13 mouse cellular contexts compared by ENCODE assay signal in the genomic region with DNA sequence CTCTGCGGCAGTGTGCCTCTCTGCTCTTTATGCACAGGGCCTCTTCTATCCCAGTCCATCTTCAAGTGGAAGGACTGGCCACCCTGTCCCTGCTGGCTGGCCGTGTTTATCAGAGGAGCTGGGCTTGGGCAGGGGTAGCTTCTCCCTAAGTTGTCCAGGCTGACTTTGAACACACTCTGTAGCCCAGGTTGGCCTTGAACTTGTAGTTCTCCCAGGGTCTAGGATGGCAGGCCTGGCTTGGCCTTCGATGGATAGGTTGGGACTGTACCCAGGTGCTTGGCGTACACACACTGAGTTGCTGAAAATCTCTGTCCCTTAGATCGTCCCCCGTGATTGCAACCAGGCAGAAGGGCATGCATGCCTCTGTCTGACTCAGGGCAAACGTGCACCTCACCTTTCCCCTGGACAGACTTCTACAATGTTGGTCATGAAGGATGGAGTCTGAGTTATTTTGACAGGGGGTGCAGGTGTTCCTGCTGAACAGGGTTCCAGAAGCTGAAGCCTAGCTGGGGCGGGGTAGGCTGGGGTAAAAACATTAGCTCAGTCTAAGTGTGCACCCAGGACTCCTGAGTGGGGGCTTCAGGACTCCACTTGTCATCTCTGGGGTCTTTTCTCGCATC. TPM values are rescaled to one million over a fixed set of nuclear protein-coding genes. Genes with fewer than 3 reads are reported as not detected.
DNase-seq lines count a peak whose midpoint lies in the region; ATAC-seq and TF ChIP-seq lines count a peak whose summit lies in the region.
"Had no signal": no experiment of that assay in that cellular context is flagged by ENCODE, and none has a peak within 500 bp of the region (broad histone marks: within the 10 kb centered on the region; RNA-seq: fewer than 3 reads in every experiment).

No protein-coding gene starts in this region.

- H3K9ac ChIP-seq in lung, embryonic 15.5 days, result no peak overlapping the region
- H3K9ac ChIP-seq in embryonic facial prominence, embryonic 15.5 days, result no peak overlapping the region
- no peak overlapping the region for H3K9ac ChIP-seq in liver, embryonic 14.5 days (replicated peaks)

- H3K27me3 ChIP-seq in lung, embryonic 15.5 days, result no peaks in the 10 kb centered on the region
- no peaks in the 10 kb centered on the region for H3K27me3 ChIP-seq in embryonic facial prominence, embryonic 15.5 days
- no peaks in the 10 kb centered on the region for H3K27me3 ChIP-seq in liver, embryonic 14.5 days (ENCODE audit: control insufficient read depth, insufficient read depth, low read length)

- ATAC-seq in lung, embryonic 15.5 days (ENCODE audit: borderline replicate concordance, extremely low read depth, low FRiP score, low TSS enrichment), result no peak
- no peak for ATAC-seq in embryonic facial prominence, embryonic 15.5 days (ENCODE audit: insufficient number of reproducible peaks, low FRiP score, low TSS enrichment, low read depth)
- no peak for ATAC-seq in liver, embryonic 14.5 days (ENCODE audit: insufficient read depth)
- ATAC-seq: CD4-positive, CD25-positive, alpha-beta regulatory T cell, adult 4 months had no signal

- no peak for TF ChIP-seq CTCF in liver, embryonic 14.5 days (IDR thresholded peaks at IDR 0.05; ENCODE audit: low read depth)

- H3K9me3 ChIP-seq in lung, embryonic 15.5 days, result no peaks in the 10 kb centered on the region
- H3K9me3 ChIP-seq in embryonic facial prominence, embryonic 15.5 days (replicated peaks), result no peaks in the 10 kb centered on the region
- H3K9me3 ChIP-seq in liver, embryonic 14.5 days (ENCODE audit: control insufficient read depth, low read length), result no peaks in the 10 kb centered on the region

- H3K36me3 ChIP-seq in lung, embryonic 15.5 days, result peaks cover 18% of the 10 kb centered on the region
- H3K36me3 ChIP-seq in embryonic facial prominence, embryonic 15.5 days, result peaks cover 14% of the 10 kb centered on the region
- peaks cover 48% of the 10 kb centered on the region for H3K36me3 ChIP-seq in liver, embryonic 14.5 days (replicated peaks; ENCODE audit: control insufficient read depth, insufficient read depth, low read depth)

- WGBS in lung, embryonic 15.5 days, result 56% methylated on average over 9 of the region's 9 CpGs
- WGBS in embryonic facial prominence, embryonic 15.5 days, result 72% methylated on average over 9 of the region's 9 CpGs
- 76% methylated on average over 9 of the region's 9 CpGs for WGBS in liver, embryonic 14.5 days (ENCODE audit: insufficient replicate concordance)

- peak overlapping the region; percentile 46; the same call in 1 of the 2 replicates for H3K4me2 ChIP-seq in lung, embryonic 15.5 days
- 0 out of 2 replicates have a peak overlapping the region, but pooled peaks have one; percentile 41 for H3K4me2 ChIP-seq in embryonic facial prominence, embryonic 15.5 days (replicated peaks)
- peak overlapping the region; percentile 95 for H3K4me2 ChIP-seq in liver, embryonic 14.5 days (ENCODE audit: low read depth)

- no peak for TF ChIP-seq EP300 in liver, embryonic 14.5 days (IDR thresholded peaks at IDR 0.05; ENCODE audit: low read depth)

- H3K27ac ChIP-seq in lung, embryonic 15.5 days, result peak overlapping the region; percentile 89; the same call in 1 of the 2 replicates
- peak overlapping the region; percentile 63; the same call in 1 of the 2 replicates for H3K27ac ChIP-seq in embryonic facial prominence, embryonic 15.5 days (replicated peaks)
- peak overlapping the region; percentile 39 for H3K27ac ChIP-seq in liver, embryonic 14.5 days

- H3K4me3 ChIP-seq in lung, embryonic 15.5 days, result no peak overlapping the region
- H3K4me3 ChIP-seq in embryonic facial prominence, embryonic 15.5 days (replicated peaks), result no peak overlapping the region
- no peak overlapping the region for H3K4me3 ChIP-seq in liver, embryonic 14.5 days (ENCODE audit: insufficient read depth in 1 of 2, low read depth in 2 of 2, low read length in 2 of 2)

- DNase-seq in gastrocnemius, adult 18-20 months (ENCODE audit: low spot score), result peak; percentile 24
- DNase-seq in gastrocnemius, adult 8-10 months (ENCODE audit: low spot score in 2 of 2), result no peak
- no peak for DNase-seq in lung, adult 18-20 months
- no peak for DNase-seq in liver, embryonic 14.5 days (ENCODE audit: low read depth in 3 of 3, low spot score in 3 of 3)
- DNase-seq in left cerebral cortex, adult 18-20 months (ENCODE audit: low spot score in 2 of 2), result no peak
- no peak for DNase-seq in layer of hippocampus, adult 8-10 months (ENCODE audit: low spot score in 2 of 2)

- peaks cover 75% of the 10 kb centered on the region for H3K4me1 ChIP-seq in lung, embryonic 15.5 days
- peaks cover 64% of the 10 kb centered on the region for H3K4me1 ChIP-seq in embryonic facial prominence, embryonic 15.5 days
- H3K4me1 ChIP-seq in liver, embryonic 14.5 days (replicated peaks; ENCODE audit: control insufficient read depth in 2 of 2, insufficient read depth in 2 of 2, low read length in 1 of 2), result peaks cover 29 to 48% of the 10 kb centered on the region in 2 experiments

RNA-seq across cellular contexts. Expression of gene Mafk, which starts 4.8 kb away (rescaled TPM):
- 10 to 100 TPM; 19.5 to 33.9 TPM for total RNA-seq in gastrocnemius, adult 18-20 months (2021)
- total RNA-seq in gastrocnemius, adult 8-10 months (2022), result 10 to 100 TPM; 15.2 to 21.2 (median 18.1) TPM
- polyA plus RNA-seq in lung, embryonic 15.5 days (2015; fragmentation: Nextera tagmentation; extraction: Ambion mirVana), result 14.1 and 15.3 TPM in 2 replicates
- 11.6 and 11.7 TPM in 2 replicates for polyA plus RNA-seq in embryonic facial prominence, embryonic 15.5 days (2015; fragmentation: Nextera tagmentation; extraction: Ambion mirVana)
- polyA plus RNA-seq in liver, embryonic 14.5 days (2012; rRNA removed), result 21.6 and 23.0 TPM in 2 replicates
- polyA plus RNA-seq in liver, embryonic 14.5 days (2014; fragmentation: Nextera tagmentation; extraction: Ambion mirVana), result 20.7 and 22.7 TPM in 2 replicates
- total RNA-seq in left cerebral cortex, adult 18-20 months (2021), result 1 to 10 TPM; 8.9 to 9.2 TPM
- total RNA-seq in layer of hippocampus, adult 8-10 months (2022), result 10 to 100 TPM in 2 of 4 experiments, 1 to 10 TPM in 2; 9.2 to 16.4 (median 10.5) TPM

RNA-seq across cellular contexts. Expression of gene Ints1, which starts 20.6 kb away (rescaled TPM):
- 10 to 100 TPM; 31.5 to 37.6 TPM for total RNA-seq in gastrocnemius, adult 18-20 months (2021)
- total RNA-seq in gastrocnemius, adult 8-10 months (2022), result 10 to 100 TPM; 29.3 to 37.0 (median 32.3) TPM
- 22.8 and 24.7 TPM in 2 replicates for polyA plus RNA-seq in lung, embryonic 15.5 days (2015; fragmentation: Nextera tagmentation; extraction: Ambion mirVana)
- polyA plus RNA-seq in embryonic facial prominence, embryonic 15.5 days (2015; fragmentation: Nextera tagmentation; extraction: Ambion mirVana), result 23.0 and 23.7 TPM in 2 replicates
- 12.1 and 14.5 TPM in 2 replicates for polyA plus RNA-seq in liver, embryonic 14.5 days (2012; rRNA removed)
- 13.5 and 17.5 TPM in 2 replicates for polyA plus RNA-seq in liver, embryonic 14.5 days (2014; fragmentation: Nextera tagmentation; extraction: Ambion mirVana)
- 100 to 1,000 TPM in 1 of 2 experiments, 10 to 100 TPM in 1; 96.3 to 103 TPM for total RNA-seq in left cerebral cortex, adult 18-20 months (2021)
- 100 to 1,000 TPM in 1 of 4 experiments, 10 to 100 TPM in 3; 80.3 to 100 (median 97.2) TPM for total RNA-seq in layer of hippocampus, adult 8-10 months (2022)

RNA-seq across cellular contexts. Expression of gene Tmem184a, which starts 23.6 kb away (rescaled TPM):
- under 1 TPM; 0.78 to 0.84 TPM for total RNA-seq in gastrocnemius, adult 18-20 months (2021)
- total RNA-seq in gastrocnemius, adult 8-10 months (2022), result 1 to 10 TPM in 2 of 4 experiments, under 1 TPM in 2; 0.41 to 1.4 (median 0.88) TPM
- polyA plus RNA-seq in lung, embryonic 15.5 days (2015; fragmentation: Nextera tagmentation; extraction: Ambion mirVana), result 12.5 and 13.2 TPM in 2 replicates
- 10.7 and 12.2 TPM in 2 replicates for polyA plus RNA-seq in embryonic facial prominence, embryonic 15.5 days (2015; fragmentation: Nextera tagmentation; extraction: Ambion mirVana)
- 0.75 TPM in 2 replicates for polyA plus RNA-seq in liver, embryonic 14.5 days (2012; rRNA removed)
- polyA plus RNA-seq in liver, embryonic 14.5 days (2014; fragmentation: Nextera tagmentation; extraction: Ambion mirVana), result 0.90 and 1.2 TPM in 2 replicates
- total RNA-seq in left cerebral cortex, adult 18-20 months (2021), result under 1 TPM; 0.35 to 0.53 TPM
- total RNA-seq in layer of hippocampus, adult 8-10 months (2022), result 1 to 10 TPM in 1 of 4 experiments, under 1 TPM in 3; 0.37 to 1.1 (median 0.68) TPM
- total RNA-seq: heart, postnatal 36 days had no signal

RNA-seq across cellular contexts. Expression of gene Gm26938, which starts 30.1 kb away (rescaled TPM):
- not detected for total RNA-seq in gastrocnemius, adult 18-20 months (2021)
- total RNA-seq in gastrocnemius, adult 8-10 months (2022), result not detected
- not detected in 2 replicates for polyA plus RNA-seq in lung, embryonic 15.5 days (2015; fragmentation: Nextera tagmentation; extraction: Ambion mirVana)
- polyA plus RNA-seq in embryonic facial prominence, embryonic 15.5 days (2015; fragmentation: Nextera tagmentation; extraction: Ambion mirVana), result not detected in 2 replicates
- polyA plus RNA-seq in liver, embryonic 14.5 days (2012; rRNA removed), result not detected in 2 replicates
- polyA plus RNA-seq in liver, embryonic 14.5 days (2014; fragmentation: Nextera tagmentation; extraction: Ambion mirVana), result not detected in 2 replicates
- total RNA-seq in left cerebral cortex, adult 18-20 months (2021), result not detected
- total RNA-seq in layer of hippocampus, adult 8-10 months (2022), result not detected
- total RNA-seq: adrenal gland, adult 18-20 months; heart, postnatal 36 days; left cerebral cortex, postnatal 14 days had no signal
- polyA plus RNA-seq: CD4-positive, CD25-positive, alpha-beta regulatory T cell, adult 4 months; cortical plate, adult 2 months had no signal

RNA-seq across cellular contexts. Expression of gene Psmg3, which starts 30.6 kb away (rescaled TPM):
- 10 to 100 TPM in 1 of 2 experiments, 1 to 10 TPM in 1; 7.8 to 10.6 TPM for total RNA-seq in gastrocnemius, adult 18-20 months (2021)
- total RNA-seq in gastrocnemius, adult 8-10 months (2022), result 10 to 100 TPM in 1 of 4 experiments, 1 to 10 TPM in 3; 7.8 to 10.4 (median 8.8) TPM
- 73.9 and 76.8 TPM in 2 replicates for polyA plus RNA-seq in lung, embryonic 15.5 days (2015; fragmentation: Nextera tagmentation; extraction: Ambion mirVana)
- polyA plus RNA-seq in embryonic facial prominence, embryonic 15.5 days (2015; fragmentation: Nextera tagmentation; extraction: Ambion mirVana), result 61.0 and 63.2 TPM in 2 replicates
- 34.5 and 41.9 TPM in 2 replicates for polyA plus RNA-seq in liver, embryonic 14.5 days (2012; rRNA removed)
- polyA plus RNA-seq in liver, embryonic 14.5 days (2014; fragmentation: Nextera tagmentation; extraction: Ambion mirVana), result 46.5 and 56.0 TPM in 2 replicates
- total RNA-seq in left cerebral cortex, adult 18-20 months (2021), result 10 to 100 TPM; 19.3 TPM
- 10 to 100 TPM; 17.6 to 19.2 (median 18.5) TPM for total RNA-seq in layer of hippocampus, adult 8-10 months (2022)

Comparison
In these comparisons a context has a peak if more than half of its experiments do, and no peak if none do; other contexts are left out.
1. H3K27ac ChIP-seq: peak in every context shown above with its lines; median percentile 89 in lung, embryonic 15.5 days; 63 in embryonic facial prominence, embryonic 15.5 days; 39 in liver, embryonic 14.5 days.
2. H3K4me2 ChIP-seq: peak in every context shown above with its lines; median percentile 95 in liver, embryonic 14.5 days; 46 in lung, embryonic 15.5 days; 41 in embryonic facial prominence, embryonic 15.5 days.